Mouse (Mus musculus) G1E (cell line): Measurements from ENCODE around the gene Kcnab1.

Source experiments
- CTCF ChIP-seq: IDR thresholded peaks from 2 replicates; pipeline ENCODE4 v1.5.1; 2012; ENCODE audit warnings: low read depth, low read length, inconsistent platforms, mixed read lengths
- POLR2AphosphoS5 ChIP-seq: IDR thresholded peaks from 2 replicates; pipeline ENCODE4 v1.6.1; 2012; ENCODE audit warnings: low read depth, low read length, inconsistent platforms; ENCODE audit not compliant: insufficient replicate concordance

DNA sequence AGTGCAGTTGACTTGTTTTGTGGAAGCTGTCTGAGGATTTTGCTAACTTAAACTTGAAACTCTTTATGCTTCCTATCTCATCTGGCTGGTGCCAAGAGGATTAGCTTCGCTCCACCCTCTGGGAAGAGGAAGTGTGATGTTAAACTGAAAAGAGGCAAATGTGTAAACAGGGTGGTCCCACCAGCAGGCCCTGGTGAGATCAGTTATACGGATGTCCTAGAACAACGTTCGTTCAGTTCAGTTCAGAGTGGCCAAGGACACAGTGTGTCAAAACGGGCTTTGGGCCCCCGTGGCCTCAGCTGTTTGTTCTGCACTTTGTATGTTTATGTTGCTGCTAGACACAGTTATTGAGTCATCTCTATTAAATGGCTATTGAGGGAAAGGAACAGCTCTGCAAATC, 246.3 kb downstream of the Kcnab1 start:
- no peak for TF ChIP-seq CTCF
- no peak for TF ChIP-seq POLR2AphosphoS5
